Mouse (Mus musculus) spleen, embryonic (tissue): ENCODE data around the gene Runx2.

Experiments
- CTCF ChIA-PET: fragments of 350-600 bp; sonication (Branson Sonifier 250); formaldehyde crosslinking; loops from one replicate; lab custom pipeline; 2022; lab: Charles Lee

The Runx2 gene

DNA sequence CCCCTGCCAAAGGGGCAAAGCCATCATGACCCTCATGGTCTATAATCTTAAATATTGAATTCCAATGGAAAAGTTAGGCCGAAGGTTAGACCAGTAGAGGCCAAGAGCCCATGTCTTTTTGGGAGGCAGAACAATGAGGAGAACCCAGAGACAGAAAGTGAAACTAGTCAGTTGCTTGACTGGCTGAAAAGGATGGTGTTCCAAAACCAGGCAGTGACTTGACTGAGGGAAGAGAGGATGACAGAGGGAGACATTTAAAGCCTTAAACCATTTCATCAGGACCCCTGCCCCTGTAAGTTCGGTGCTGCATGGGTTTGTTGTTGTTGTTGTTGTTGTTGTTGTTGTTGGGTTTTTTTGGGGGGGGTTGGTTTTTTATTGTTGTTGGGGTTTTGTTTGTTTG, 215.5 kb downstream of the Runx2 start:
- CTCF ChIA-PET, result no interaction called here

DNA sequence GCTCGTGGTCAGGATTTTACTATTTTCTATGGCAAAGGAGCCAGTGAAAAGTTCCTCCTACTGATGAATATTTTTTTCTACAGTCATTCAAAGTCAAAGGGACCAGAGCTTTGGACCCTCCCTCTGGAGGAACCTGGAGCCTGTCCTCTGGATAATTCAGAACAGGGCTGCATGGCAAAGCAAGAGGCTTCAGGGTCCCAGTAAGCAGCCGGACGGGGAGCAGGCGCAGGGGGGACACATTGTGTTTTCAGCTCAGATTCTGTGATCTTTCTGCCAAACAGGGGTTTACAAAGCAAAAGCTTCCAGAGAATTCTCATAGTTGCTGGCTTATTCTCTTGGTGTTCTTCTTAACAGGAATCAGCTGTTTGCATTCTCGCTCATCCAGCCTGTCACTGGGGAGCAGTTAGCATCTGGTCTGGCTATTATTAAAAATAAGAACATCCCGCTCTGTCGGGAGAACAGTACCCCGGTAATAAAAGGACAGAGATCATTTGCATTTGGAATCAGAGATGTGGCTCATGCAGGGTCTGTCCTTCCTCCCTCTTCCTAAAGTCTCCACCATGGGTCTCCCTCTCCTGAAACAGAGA, 216.6 kb downstream of the Runx2 start:
- CTCF ChIA-PET, result no interaction called here

DNA sequence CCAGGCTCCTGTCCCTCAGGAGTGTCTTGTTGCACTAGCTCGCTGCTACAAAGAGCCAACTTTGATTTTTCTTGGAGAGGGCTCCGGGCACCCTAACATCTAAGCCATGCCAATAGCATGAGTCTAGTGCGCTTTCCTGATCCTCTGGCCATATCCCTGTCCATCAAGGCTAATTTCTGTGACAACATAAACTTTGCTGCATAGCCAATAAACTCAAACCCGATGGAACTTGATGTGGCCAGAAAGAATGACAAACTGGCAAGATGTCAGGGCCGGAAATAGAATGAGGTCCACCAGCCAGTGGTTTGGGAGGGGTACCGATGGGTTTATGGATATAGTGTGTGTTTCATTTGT, 221.9 kb downstream of the Runx2 start:
- CTCF ChIA-PET, result no interaction called here

DNA sequence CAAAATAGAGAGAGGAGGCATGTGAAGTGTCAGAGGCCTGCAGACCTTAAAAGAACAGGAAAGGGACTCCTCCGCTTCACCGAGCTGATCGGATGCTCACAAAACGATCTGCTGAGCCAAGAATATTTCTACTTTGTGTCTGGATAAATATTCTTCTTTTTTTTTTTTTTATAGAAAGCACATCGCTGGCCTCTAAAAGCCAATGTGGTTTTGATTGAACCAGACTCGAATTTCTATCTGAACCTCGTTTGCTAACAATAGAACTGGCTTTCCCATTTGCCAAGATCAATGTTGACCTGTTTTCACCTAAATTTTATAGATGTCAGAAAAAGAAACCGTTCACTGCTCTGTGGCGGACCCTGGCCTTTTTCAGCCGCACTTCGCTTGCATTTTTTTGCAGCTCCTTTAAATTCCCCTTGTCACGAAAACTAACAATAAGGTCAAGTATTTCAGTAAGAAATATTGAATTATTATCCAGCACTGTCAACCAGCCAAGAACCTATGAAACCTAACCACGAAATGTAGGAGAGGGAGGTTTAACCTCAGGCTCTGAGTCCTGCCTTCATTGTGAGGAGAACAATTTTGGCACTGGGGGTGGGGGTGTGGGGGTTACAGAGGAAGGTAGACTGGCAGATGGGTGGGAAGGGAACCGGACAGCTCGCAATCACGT, 222.4 kb downstream of the Runx2 start:
- CTCF ChIA-PET, result no interaction called here

DNA sequence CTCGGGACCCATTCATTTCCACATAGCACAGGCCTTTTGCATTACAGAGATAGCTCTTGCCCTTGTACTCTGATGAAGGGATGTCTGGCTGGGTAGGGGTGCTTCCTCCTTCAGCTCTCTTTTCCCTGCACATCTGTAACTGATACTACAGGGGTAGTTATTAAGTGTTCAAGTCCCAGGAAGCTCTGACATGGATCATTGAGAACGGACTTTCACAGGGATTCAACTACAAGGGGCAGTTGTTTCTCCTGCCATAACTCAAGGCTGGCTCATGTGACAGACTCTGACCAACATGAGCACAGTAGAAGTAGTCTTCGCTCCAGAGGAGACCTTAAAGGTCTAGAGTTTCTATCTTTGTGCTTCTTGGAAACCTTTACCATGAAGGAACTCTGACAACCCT, 226.1 kb downstream of the Runx2 start:
- CTCF ChIA-PET, result no interaction called here

DNA sequence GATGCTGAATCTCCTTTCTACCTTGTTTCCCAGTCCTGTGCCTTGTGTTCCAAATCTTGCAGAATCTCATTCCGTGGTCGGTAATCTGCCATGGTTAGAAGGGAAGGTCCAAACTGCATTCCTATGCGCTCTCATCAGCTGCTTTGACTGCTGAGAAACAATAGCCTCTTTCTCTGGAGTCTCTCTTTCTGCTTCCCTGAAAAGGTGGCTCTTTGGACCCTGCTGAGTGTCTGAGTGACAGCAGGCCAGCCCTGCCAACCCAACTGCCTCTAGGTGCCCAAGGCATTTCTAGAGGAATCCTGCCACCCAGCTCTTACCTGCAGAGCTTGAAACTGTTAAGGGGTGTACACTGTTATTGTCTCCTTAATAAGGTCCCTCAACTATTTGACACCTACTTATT, 226.6 kb downstream of the Runx2 start:
- CTCF ChIA-PET, result no interaction called here

DNA sequence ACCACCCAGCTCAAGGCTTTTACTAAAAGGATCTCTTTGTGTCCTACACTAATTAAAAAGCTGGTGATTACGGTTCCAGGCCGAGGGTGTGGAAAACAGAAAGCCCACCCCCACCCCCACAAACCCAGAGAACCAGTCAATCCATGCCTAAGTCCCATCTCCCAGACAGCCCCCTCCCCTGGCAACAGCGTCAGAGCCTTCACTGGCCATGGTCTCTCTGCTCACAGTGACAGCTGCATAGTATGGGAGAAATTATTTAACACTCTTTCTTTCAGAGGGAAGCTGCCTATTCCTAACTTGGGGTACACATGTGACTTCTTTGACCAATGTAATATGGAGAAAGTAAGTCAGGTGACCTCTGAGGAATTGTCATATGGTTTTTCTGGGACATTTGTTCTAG, 228.4 kb downstream of the Runx2 start:
- CTCF ChIA-PET, result interaction anchor here (0.6 kb wide), 1 partner anchor 137 kb away, joined by 3 read pairs; no protein-coding TSS in a partner anchor

DNA sequence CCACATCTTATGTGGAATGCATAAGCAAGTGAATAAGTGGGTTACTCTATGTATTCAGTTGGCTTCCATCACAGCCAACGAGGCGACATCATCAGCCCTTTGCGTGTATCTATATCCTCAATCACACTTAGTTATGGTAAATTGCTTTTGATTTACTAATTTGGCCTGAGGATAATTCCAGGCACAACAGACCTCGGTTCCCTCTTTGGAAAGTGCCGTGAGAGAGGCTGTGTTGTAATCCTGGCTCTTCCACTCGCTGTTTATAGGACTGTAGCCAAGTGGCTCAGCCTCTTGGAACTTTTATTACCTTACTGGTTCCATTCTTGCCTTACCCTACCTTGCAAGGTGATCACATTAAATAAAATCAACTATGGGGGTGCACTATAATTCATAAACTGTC, 229.8 kb downstream of the Runx2 start:
- CTCF ChIA-PET, result interaction anchor here (0.6 kb wide), 1 partner anchor 187 kb away, joined by 4 read pairs; no protein-coding TSS in a partner anchor

DNA sequence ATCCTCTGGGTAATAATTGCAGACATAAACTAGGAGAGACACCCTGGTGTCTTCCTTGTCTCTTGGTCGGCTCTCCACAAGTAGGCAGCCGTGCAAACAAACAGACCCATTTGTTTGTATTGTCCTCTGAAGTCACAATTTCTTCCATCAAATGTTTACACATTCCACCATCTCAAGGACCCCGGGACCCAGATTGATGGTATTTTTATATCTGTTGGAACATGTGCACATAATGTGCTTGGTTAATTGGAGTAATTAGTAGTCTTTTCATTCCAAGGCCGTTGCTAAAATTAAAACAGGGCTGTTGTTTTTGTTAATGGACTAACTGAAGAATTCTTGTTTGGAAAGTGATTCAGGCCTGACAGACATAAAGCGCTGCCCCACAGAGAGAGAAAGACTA, 236.8 kb downstream of the Runx2 start:
- CTCF ChIA-PET, result no interaction called here

DNA sequence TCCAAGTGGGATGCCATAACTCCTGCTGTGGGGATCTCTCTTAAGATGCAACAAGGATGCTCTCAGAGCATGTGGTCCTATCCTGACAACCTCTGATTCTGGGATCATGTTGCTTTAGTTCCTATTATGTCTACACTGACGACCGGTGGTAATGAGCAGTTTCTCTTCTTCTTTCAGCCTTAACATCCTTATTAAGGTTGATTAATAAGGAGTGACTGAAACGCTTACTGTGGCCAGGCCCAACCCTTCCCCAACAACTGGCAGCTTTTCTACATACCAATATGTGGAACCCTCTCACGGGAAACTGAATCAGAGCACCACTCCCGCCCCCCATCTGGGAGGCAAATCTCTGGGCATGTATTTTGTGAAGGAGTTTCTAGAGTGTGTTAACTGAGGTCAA, 243.7 kb downstream of the Runx2 start:
- CTCF ChIA-PET, result no interaction called here

DNA sequence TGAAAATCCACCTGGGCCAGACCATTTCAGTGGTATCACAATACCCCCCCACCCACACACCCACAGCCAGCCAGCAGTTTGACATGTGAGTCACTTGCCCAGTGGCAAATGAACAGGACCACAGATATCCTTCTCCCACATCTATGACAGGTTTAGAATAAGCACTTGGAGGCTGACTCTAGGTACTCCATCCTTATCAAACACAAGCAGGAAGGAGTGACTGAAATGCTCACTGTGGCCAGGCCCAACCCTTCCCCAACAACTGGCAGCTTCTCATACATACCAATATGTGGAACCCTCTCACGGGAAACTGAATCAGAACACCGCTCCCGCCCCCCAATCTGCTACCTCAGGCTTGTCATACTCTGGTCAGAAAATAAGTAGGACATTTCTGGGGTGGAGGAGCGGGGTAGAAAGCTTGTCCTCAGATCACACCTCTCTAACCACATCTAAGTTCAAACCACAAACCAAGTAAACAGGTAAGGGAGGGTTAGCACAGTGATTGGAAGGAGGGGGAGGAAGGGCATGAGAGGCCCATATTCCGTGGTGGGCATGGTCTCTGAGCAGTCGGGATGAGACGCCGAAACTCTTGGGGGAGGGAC, 245.5 kb downstream of the Runx2 start:
- CTCF ChIA-PET, result no interaction called here

DNA sequence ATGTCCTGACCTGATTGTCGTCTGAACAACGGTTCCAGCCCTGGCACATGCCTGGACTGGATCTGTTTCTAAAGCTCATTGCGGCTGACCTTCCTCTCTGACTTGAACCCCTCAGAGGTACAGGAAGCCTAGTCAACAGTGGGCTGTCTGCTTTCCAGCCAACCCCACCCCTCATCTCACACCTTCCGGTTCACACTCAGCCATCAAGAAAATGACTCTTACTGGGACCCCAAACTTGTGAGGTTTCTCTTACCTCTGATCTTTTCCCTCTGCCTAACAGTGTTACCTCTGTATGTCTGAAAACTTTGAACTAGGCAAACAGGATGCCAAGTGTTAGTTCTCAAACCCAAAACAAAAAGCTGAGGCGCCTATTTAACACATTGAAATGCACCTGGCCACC, 247.6 kb downstream of the Runx2 start:
- CTCF ChIA-PET, result interaction anchor here (0.6 kb wide), 2 partner anchors 14 to 57 kb away, joined by 3 to 18 read pairs; no protein-coding TSS in a partner anchor

DNA sequence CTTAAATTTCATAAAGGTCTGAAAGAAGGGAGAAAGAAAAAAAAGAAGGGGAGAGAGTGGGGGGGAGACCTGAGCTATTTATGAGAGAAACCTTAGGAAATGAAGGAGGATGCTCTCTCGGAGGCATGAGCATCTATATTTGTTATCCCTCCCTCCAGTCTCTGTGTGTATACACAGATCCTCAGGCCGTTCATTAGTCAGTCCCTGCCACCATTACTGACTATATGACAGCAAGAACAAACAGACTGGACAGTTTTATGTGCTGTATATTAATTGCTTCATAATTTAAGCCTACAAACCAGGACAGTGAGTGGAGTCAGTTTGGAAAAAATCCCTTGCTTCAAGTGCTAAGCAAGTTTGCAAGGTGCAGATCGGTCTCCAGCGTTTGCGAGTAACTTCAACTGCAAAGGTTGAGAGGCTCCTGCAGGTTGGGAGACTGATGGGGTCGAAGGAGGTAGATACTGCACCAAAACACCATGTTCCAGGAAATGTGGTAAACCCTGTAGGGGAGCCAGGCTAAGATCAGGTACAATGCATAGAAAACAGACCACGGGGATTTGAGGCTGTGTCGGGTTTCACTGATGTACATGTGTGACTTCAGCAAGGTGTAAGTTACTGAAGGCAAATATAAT, 248.6 kb downstream of the Runx2 start:
- CTCF ChIA-PET, result interaction anchor here (0.7 kb wide), 1 partner anchor 20 kb away, joined by 4 read pairs; no protein-coding TSS in a partner anchor

DNA sequence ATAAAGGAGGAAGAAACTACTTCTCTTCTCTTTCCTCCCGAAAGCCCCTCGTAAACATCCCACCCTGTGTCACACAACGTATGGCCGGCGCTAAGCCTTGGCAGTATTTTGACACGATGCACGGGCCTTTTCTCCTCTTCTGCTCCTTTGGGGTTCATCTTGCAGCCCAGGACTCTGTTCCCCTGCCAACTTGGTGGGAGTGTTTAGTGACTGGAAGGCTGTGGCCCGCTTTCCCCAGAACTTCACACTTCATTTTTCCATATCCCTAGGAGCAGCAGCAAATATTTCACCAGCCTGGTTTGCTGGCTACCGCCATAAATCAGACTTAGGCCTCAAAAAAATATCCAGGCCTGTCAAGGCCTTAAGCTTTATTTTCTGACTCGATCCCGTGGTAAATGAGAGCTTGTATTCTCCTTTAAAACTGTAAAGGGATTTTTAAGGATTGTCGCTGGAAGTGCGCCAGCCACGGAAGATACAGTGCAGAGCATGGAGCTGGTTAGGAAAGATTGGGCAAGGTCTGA, 249.2 kb downstream of the Runx2 start:
- CTCF ChIA-PET, result interaction anchor here (0.7 kb wide), 1 partner anchor 19 kb away, joined by 4 read pairs; no protein-coding TSS in a partner anchor

DNA sequence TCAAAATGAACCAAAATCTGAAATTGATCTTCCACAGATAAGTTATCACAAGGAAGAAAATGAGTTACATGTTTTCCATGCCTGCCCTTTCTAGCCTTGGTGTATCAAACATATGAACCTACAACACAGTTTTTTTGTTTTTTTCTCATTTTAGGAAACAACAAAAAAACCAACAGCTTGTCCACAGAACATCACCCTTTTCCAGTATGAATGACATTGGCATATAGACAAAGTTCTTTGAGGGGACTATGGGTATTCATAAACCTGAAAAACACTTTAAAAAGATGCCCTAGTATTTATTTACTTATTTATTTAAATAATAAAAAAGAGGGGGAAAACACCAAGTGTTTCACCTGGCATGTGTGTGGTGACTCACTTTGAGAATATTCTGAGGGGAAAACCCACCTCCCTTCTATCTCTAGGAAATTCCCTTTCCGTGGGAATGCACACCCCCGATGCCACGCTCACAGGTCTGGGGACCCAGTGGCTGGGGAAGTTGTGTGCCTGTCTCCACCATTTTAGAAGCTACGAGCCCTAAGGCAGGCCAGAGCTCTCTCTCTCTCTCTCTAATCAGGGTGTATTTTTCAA, 249.9 kb downstream of the Runx2 start:
- CTCF ChIA-PET, result no interaction called here

DNA sequence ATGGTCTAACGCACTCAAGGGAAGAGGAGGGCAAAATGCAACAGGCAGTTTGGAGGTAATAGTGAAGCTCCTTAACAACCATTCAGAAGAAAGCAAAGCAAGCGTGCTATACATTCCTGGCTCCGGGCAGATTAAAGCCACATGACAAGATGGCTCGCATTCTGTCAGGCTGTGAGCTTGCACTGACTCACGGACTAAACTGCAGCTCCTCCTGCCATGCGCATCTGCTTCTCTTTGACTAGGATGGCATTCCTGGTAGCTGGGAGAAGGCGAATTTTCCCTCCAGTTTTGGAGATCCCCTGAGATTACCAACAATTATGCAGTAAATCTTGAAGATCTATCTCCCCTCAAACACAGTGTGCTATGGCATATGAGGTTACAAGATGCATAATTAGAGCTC, 254.6 kb downstream of the Runx2 start:
- CTCF ChIA-PET, result no interaction called here

DNA sequence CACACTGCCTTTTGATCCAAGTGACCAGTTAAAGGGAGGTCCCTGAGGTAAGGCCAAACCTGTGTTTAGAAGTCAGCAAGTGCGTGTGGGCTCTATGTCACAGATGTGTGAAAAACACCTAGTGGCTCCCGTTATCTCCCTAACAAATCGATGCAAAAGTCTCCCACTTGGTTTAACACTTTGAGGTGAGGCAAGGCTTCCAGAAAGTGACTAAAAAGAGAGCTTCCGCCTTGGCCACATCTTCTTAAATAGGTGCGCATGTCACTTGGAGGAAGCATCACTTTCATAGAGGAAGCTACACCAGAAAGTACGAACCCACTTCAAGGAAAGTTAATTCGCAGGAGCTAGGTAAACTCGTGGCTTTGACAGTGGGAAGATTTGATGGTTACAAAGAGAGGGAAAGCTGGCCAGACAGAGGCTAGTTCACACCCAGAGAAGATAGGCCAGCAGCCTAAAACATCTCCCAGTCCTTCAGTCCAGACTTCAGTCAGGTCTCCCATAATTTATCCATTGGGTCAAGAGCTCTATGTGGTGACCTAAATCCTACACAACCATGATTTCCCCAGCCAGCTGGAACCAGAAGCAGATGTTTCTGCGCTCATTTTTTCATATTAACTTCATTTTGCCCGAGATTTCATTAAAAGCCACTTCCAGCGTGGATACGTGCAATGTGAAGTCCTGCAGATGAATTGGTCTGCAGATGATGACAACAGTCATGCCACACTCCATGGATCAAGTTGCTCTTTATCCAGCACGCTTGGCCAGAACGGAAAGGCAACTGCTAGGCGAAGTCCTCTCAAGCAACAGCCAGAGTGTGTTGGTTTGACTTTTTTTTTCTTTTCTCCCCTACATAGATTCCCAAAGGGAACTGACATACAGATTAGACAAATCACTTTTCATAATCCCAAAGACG, 257.1 kb downstream of the Runx2 start:
- CTCF ChIA-PET, result no interaction called here

DNA sequence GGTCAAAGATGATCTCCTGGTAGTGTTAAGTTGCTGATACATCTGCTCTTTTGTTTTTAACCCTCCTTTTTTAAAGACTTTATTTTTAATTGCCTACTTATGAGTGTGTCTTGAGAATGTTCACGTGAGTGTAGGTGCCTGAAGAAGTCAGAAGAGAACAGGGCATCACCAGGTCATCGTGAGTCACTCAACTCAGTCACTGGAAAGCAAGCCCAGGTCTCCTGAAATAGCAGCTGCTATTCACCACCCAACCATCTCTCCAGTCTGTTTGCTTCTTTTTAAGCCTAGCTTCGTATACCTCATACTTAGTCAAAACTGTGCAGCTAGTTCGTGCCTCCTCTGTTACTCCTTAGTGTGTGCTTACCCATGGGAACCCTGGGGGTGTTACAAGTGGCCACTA, 259.7 kb downstream of the Runx2 start:
- CTCF ChIA-PET, result no interaction called here

DNA sequence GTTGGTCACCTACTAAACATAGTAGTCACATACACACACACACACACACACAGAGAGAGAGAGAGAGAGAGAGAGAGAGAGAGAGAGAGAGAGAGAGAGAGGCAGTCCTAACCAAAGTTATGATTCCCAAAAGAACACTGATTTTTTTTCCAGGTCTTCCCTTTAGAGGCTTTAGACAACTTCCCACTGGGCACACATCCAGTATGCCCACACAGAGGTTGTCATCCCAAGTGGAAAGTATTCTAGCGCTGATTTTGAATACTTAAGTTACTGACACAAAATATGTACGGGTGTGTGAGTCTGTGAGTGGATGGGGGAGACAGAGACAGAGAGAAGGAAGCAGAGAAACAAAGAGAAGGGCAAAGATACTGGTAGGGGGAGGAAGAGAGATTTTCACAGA, 265.0 kb downstream of the Runx2 start:
- CTCF ChIA-PET, result no interaction called here

DNA sequence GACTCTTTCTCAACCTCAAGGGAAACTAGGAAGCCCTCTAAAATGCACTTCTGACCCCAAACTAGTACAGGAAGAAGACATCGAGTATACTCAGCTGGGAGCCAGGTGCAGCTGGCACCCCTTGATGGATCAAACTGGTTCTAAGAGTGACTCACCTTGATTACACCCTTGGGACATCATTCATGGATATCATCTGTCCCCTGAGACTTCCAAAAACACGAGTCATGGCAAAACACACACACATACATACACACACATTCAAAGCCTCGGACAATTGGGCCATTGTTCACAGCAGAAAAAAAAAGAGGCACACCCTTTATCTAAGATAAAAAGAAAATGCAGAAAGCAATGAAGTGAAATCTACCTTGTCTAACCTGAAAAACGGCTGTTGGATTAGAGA, 266.7 kb downstream of the Runx2 start:
- CTCF ChIA-PET, result interaction anchor here (0.6 kb wide), 1 partner anchor 298 kb away, joined by 4 read pairs; no protein-coding TSS in a partner anchor

DNA sequence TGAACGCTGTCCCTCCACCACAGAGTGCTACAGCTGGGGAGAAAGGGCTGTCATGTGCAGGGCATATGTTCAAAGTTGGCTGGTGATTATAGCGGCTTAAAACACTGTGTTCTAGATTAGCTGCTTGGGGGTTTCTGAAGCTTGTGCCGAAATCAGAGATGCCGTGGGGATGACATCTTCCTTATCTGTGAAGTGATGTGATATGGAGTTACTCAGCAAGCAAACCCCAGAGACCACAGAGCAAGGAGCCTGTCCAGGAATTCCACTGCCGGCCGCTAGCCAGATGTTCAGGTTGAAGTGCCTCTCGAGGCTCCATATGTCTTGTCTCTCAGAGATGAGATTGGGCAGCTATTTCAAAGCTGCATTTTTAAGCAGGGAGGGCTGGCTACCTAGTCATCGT, 267.8 kb downstream of the Runx2 start:
- CTCF ChIA-PET, result interaction anchor here (0.5 kb wide), 1 partner anchor 151 kb away, joined by 6 read pairs; no protein-coding TSS in a partner anchor
